Mouse (Mus musculus) splenic B cell, adult 2 months (primary cell): ENCODE results near the gene Serpinb11.

ENCODE experiments used
- DNase-seq: peaks from one replicate; pipeline ENCODE4 v3.0.0-alpha.2; 2011; ENCODE audit warnings: low read depth, low spot score
- H3K27me3 ChIP-seq: 2 replicates; pipeline ENCODE4 v1.6.1; 2012; ENCODE audit warnings: mild to moderate bottlenecking, low read length, moderate library complexity, mixed read lengths; ENCODE audit not compliant: control insufficient read depth, poor library complexity, insufficient read depth, severe bottlenecking
- H3K36me3 ChIP-seq: 2 replicates; pipeline ENCODE4 v1.6.1; 2012; ENCODE audit warnings: mild to moderate bottlenecking, low read length, moderate library complexity, mixed read lengths; ENCODE audit not compliant: control insufficient read depth, poor library complexity, insufficient read depth, severe bottlenecking

The Serpinb11 gene

DNA sequence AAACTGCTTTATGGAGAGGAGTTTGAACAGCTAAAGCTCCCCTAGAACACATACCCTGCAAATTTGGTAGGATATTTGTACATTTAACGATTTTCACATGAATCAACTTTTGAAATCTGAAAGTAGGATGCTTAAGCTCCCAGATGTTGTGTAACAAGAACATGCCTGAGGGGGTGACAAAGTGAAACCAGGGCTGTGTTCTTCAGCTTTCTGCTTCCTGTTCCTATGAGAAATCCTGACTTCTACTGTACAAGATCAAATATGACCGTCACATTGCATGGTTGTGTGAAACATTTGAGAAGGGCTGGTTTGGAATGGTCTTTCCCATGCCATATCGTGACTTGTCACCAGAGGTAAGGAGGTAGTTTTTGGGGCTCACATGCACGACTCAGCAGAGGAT, 41.1 kb downstream of the Serpinb11 start:
- DNase-seq, result no peak
- no peaks in the 10 kb centered on the region for H3K36me3 ChIP-seq
- no peaks in the 10 kb centered on the region for H3K27me3 ChIP-seq

DNA sequence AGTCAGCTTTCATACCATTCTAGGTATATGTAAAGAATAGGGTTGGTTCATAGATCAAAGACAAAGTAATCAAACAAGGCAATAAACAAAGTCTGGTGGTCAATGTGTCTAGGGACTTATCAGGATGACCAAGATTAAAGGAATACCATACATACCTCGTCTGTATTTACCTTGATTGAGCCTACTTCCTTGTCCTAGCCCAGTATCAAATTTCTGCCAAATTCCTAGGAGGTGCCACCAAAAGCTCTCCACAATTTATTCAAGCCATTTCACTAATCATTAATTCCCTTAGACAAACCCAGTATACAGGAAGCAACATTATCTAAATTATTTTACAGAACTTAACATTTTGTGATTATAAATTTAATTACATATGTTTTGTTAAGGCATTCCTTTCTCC, 53.7 kb downstream of the Serpinb11 start:
- DNase-seq, result no peak
- no peaks in the 10 kb centered on the region for H3K36me3 ChIP-seq
- no peaks in the 10 kb centered on the region for H3K27me3 ChIP-seq

DNA sequence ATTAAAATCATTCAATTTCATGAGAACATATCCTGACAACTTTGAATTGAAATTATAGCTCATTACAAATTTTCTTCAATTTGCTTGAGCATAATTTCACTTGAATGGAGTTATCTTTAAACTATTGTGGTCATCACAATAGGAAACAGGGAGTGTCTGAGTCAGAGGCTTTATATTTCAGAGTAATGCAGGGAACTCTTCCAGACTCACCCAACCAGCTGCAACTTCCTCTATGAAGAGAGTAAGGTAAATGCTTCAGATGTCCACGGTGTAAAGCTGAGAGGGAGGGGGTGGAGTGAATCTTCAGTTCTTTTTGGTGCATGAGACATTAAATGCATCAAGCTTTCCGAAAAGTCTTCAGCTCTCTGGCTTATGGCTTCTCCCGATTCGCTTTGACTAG, 61.5 kb downstream of the Serpinb11 start:
- no peaks in the 10 kb centered on the region for H3K36me3 ChIP-seq
- DNase-seq, result peak; percentile 12
- H3K27me3 ChIP-seq, result no peaks in the 10 kb centered on the region
